Mouse (Mus musculus) midbrain, embryonic 16.5 days (tissue): ENCODE data around the gene Ubr4. TPM values are rescaled to one million over a fixed set of nuclear protein-coding genes. Genes with fewer than 3 reads are reported as not detected.
"Not testable (repeated sequence)": the region's sequence is repeated elsewhere in the genome, so short reads cannot be mapped to it uniquely, and the experiment has no call there.

ENCODE experiments used
- ATAC-seq: fragments of 200-750 bp; cut with Nextera tagmentation; 2 replicates; pipeline ENCODE4 v1.8.0; 2017; ENCODE audit warnings: moderate TSS enrichment
- H3K27ac ChIP-seq: fragments of 300-500 bp; sonication (generic); 2 replicates; pipeline ENCODE4 v1.5.1; 2014; ENCODE audit warnings: mild to moderate bottlenecking, low read length, mixed read lengths
- H3K27me3 ChIP-seq: fragments of 300-500 bp; sonication (generic); 2 replicates; pipeline ENCODE4 v1.6.1; 2014; ENCODE audit warnings: low read depth, low read length, mixed read lengths; ENCODE audit not compliant: control insufficient read depth, insufficient read depth
- H3K36me3 ChIP-seq: fragments of 300-500 bp; sonication (generic); 2 replicates; pipeline ENCODE4 v1.6.1; 2014; ENCODE audit warnings: mild to moderate bottlenecking, low read length, moderate library complexity, mixed read lengths; ENCODE audit not compliant: control insufficient read depth, insufficient read depth
- H3K4me1 ChIP-seq: fragments of 300-500 bp; sonication (generic); 2 replicates; pipeline ENCODE4 v1.6.1; 2014; ENCODE audit warnings: mild to moderate bottlenecking, low read length, mixed read lengths; ENCODE audit not compliant: control insufficient read depth, insufficient read depth
- H3K4me2 ChIP-seq: fragments of 300-500 bp; sonication (generic); 2 replicates; pipeline ENCODE4 v1.6.1; 2014; ENCODE audit warnings: mild to moderate bottlenecking, low read length, mixed read lengths
- H3K4me3 ChIP-seq: fragments of 300-500 bp; sonication (generic); 2 replicates; pipeline ENCODE4 v1.5.1; 2014; ENCODE audit warnings: low read depth, mild to moderate bottlenecking, low read length, moderate library complexity, mixed read lengths
- H3K9ac ChIP-seq: fragments of 300-500 bp; sonication (generic); 2 replicates; pipeline ENCODE4 v1.6.1; 2014; ENCODE audit warnings: low read depth, low read length, mixed read lengths
- H3K9me3 ChIP-seq: fragments of 300-500 bp; sonication (generic); replicated peaks from 2 replicates; pipeline ENCODE4 v1.6.1; 2014; ENCODE audit warnings: mild to moderate bottlenecking, low read length, mixed read lengths; ENCODE audit not compliant: control insufficient read depth, poor library complexity, severe bottlenecking
- WGBS: fragments of 180-500 bp; shearing (Covaris S2); extraction: QIAGEN DNeasy Blood & Tissue Kit; methylation state at CpG from one replicate; pipeline ENCODE4 v1.1.7; 2014; 5-methylcytosine and 5-hydroxymethylcytosine counted together
- polyA plus RNA-seq: library from polyadenylated mRNA; unstranded; fragments of >200 nt; fragmentation: Nextera tagmentation; extraction: Ambion mirVana; gene quantifications from 2 replicates; pipeline ENCODE4 v1.2.1, GENCODE M21; 2015

The Ubr4 gene
- polyA plus RNA-seq, 1 experiment from 2014 or later = 78.6 TPM

- peak overlapping the region; percentile 76 for H3K9ac ChIP-seq
- 15% methylated on average over 8 of the region's 8 CpGs for WGBS
- peak overlapping the region; percentile 79 for H3K27ac ChIP-seq
- peaks cover 10% of the 10 kb centered on the region for H3K36me3 ChIP-seq
- peak overlapping the region; percentile 80 for H3K4me3 ChIP-seq
- H3K27me3 ChIP-seq = no peaks in the 10 kb centered on the region
- no peaks in the 10 kb centered on the region for H3K9me3 ChIP-seq
- peaks cover 22% of the 10 kb centered on the region for H3K4me1 ChIP-seq
- ATAC-seq = no peak
- H3K4me2 ChIP-seq = peak overlapping the region; percentile 91
Observed at GRCm38 (mm10) chr4:139379719-139380118, 27.3 kb downstream of the Ubr4 start.

- H3K4me2 ChIP-seq = peak overlapping the region; percentile 91
- no peaks in the 10 kb centered on the region for H3K27me3 ChIP-seq
- peaks cover 7% of the 10 kb centered on the region for H3K36me3 ChIP-seq
- peak overlapping the region; percentile 80 for H3K27ac ChIP-seq
- peak; percentile 94 for ATAC-seq
- peaks cover 22% of the 10 kb centered on the region for H3K4me1 ChIP-seq
- peak overlapping the region; percentile 80 for H3K4me3 ChIP-seq
- no peaks in the 10 kb centered on the region for H3K9me3 ChIP-seq
- peak overlapping the region; percentile 83 for H3K9ac ChIP-seq
- under 1% methylated on average over 54 of the region's 54 CpGs for whole genome bisulfite sequencing
Observed at GRCm38 (mm10) chr4:139380207-139380748, 27.9 kb downstream of the Ubr4 start.

GRCm38 (mm10) chr4:139380775-139381451 lies 28.5 kb downstream of the Ubr4 start:
- Histone ChIP-seq H3K4me1 (peaks cover 22% of the 10 kb centered on the region), H3K4me3 (peak overlapping the region; percentile 80), H3K9me3 (no peaks in the 10 kb centered on the region), H3K9ac (peak overlapping the region; percentile 83), H3K27me3 (no peaks in the 10 kb centered on the region), H3K4me2 (peak overlapping the region; percentile 78), H3K36me3 (peaks cover 3% of the 10 kb centered on the region; the same call in 1 of the 2 replicates), H3K27ac (peak overlapping the region; percentile 80)
- no peak; the same call in 1 of the 2 replicates for ATAC-seq
- 5% methylated on average over 41 of the region's 44 CpGs for WGBS

GRCm38 (mm10) chr4:139381452-139381845 lies 29.0 kb downstream of the Ubr4 start:
- peak overlapping the region; percentile 80 for H3K4me3 ChIP-seq
- H3K9me3 ChIP-seq = no peaks in the 10 kb centered on the region
- peaks cover 22% of the 10 kb centered on the region for H3K4me1 ChIP-seq
- WGBS = 56% methylated on average over 4 of the region's 4 CpGs
- H3K9ac ChIP-seq = peak overlapping the region; percentile 83
- peak overlapping the region; percentile 78 for H3K4me2 ChIP-seq
- no peaks in the 10 kb centered on the region for H3K27me3 ChIP-seq
- H3K36me3 ChIP-seq = no peaks in the 10 kb centered on the region
- no peak for ATAC-seq
- no peak overlapping the region for H3K27ac ChIP-seq

GRCm38 (mm10) chr4:139382231-139382630 lies 29.8 kb downstream of the Ubr4 start:
- Histone ChIP-seq H3K27ac (no peak overlapping the region), H3K4me1 (peaks cover 22% of the 10 kb centered on the region), H3K9me3 (no peaks in the 10 kb centered on the region), H3K4me2 (peak overlapping the region; percentile 30; the same call in 1 of the 2 replicates), H3K36me3 (no peaks in the 10 kb centered on the region), H3K9ac (no peak overlapping the region), H3K27me3 (no peaks in the 10 kb centered on the region), H3K4me3 (no peak overlapping the region)
- no peak for ATAC-seq
- 83% methylated on average over 7 of the region's 7 CpGs for WGBS

- H3K9me3 ChIP-seq, H3K4me3 ChIP-seq, H3K27me3 ChIP-seq, H3K9ac ChIP-seq, H3K27ac ChIP-seq, ATAC-seq, H3K4me2 ChIP-seq, H3K36me3 ChIP-seq: not testable (repeated sequence)
- WGBS = 96% methylated on average over 5 of the region's 5 CpGs
- H3K4me1 ChIP-seq = peaks cover 17% of the 10 kb centered on the region
Observed at GRCm38 (mm10) chr4:139385841-139386240, 33.4 kb downstream of the Ubr4 start.

GRCm38 (mm10) chr4:139386869-139387319 lies 34.5 kb downstream of the Ubr4 start:
- Histone ChIP-seq H3K4me2 (no peak overlapping the region), H3K9me3 (no peaks in the 10 kb centered on the region), H3K27ac (no peak overlapping the region), H3K4me1 (peaks cover 10% of the 10 kb centered on the region), H3K4me3 (no peak overlapping the region), H3K27me3 (no peaks in the 10 kb centered on the region), H3K36me3 (peaks cover 14% of the 10 kb centered on the region), H3K9ac (no peak overlapping the region)
- ATAC-seq = no peak
- 69% methylated on average over 6 of the region's 6 CpGs for WGBS

- Histone ChIP-seq H3K27me3 (no peaks in the 10 kb centered on the region), H3K9ac (no peak overlapping the region), H3K4me3 (no peak overlapping the region), H3K27ac (no peak overlapping the region), H3K36me3 (peaks cover 33% of the 10 kb centered on the region), H3K9me3 (no peaks in the 10 kb centered on the region), H3K4me1 (no peaks in the 10 kb centered on the region), H3K4me2 (no peak overlapping the region)
- 90% methylated on average over 4 of the region's 4 CpGs for WGBS
- no peak for ATAC-seq
Observed at GRCm38 (mm10) chr4:139389557-139389956, 37.1 kb downstream of the Ubr4 start.

DNA sequence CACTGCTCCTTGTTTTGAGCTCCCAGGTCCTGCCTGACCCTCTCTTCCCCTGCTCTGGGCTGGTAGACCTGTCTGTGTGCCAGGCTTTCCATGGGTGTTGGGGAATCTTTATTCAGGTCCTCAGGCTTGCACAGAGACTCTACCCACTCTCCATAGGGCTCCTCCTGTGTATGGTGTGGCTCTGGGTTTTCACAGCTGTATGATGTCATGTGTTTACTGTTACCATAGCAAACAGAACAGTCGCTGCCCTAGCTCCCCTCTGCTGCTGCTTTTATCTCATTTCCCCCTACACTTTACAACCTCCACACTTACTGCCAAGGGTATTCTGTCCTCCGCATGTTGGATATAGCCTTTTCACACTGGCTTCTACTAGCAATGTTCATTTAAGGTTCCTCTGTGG lies 43.0 kb downstream of the Ubr4 start:
- no peak overlapping the region for H3K27ac ChIP-seq
- no peaks in the 10 kb centered on the region for H3K27me3 ChIP-seq
- WGBS = 86% methylated on average over 2 of the region's 2 CpGs
- no peak overlapping the region for H3K9ac ChIP-seq
- H3K9me3 ChIP-seq = no peaks in the 10 kb centered on the region
- H3K4me2 ChIP-seq = no peak overlapping the region
- ATAC-seq = no peak
- H3K4me1 ChIP-seq = no peaks in the 10 kb centered on the region
- H3K4me3 ChIP-seq = no peak overlapping the region
- H3K36me3 ChIP-seq = peaks cover 50% of the 10 kb centered on the region
